Mouse (Mus musculus) cerebellum, adult 2 months (tissue): ENCODE data around the gene Pnkp.

ENCODE experiments used
- CTCF ChIP-seq: fragments of 200-500 bp; IDR thresholded peaks from 2 replicates; pipeline ENCODE4 v1.5.1; 2011; ENCODE audit warnings: low read depth, mild to moderate bottlenecking, control low read depth, low read length, moderate library complexity, borderline replicate concordance; ENCODE audit not compliant: insufficient read depth
- POLR2A ChIP-seq: fragments of 200-500 bp; IDR thresholded peaks from 2 replicates; pipeline ENCODE4 v1.6.1; 2011; ENCODE audit warnings: low read length, control low read depth, borderline replicate concordance; ENCODE audit not compliant: insufficient read depth

DNA sequence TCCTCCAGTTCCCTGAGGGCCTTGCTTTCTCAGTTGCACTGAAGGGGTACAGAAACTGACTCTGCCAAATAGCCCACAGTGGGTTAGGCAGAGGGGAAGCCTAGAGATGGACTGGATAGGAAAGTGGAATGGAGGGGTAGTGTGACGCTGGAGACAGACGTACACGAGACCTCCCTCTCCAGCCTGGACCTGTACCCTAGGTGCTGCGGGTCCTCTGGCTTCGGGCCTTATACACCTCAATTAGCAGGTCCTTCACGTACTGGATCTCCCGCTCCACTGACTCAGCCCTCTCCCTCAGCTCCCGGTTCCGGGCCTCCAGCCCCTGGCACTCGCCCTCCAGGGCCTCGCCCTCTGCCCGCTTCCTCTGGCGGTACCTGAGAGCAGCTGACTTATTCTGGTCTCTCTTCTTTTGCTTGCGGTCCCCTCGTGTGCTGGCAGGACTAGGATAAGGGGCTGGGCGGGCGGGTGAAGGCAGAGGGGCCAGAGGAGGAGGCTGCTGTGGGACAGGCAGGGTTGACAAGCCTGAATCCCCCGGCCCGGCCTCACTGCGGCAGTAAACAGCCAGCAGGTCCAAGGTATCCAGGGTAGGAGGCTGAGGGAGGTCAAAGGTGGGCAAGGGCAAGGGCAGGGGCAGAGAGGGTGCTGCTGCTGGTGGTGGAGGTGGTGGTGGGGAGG lies 44.2 kb upstream of the Pnkp start:
- TF ChIP-seq CTCF (no peak), POLR2A (no peak)
